ENCODE assay signal across 27 mouse cellular contexts in the genomic region with DNA sequence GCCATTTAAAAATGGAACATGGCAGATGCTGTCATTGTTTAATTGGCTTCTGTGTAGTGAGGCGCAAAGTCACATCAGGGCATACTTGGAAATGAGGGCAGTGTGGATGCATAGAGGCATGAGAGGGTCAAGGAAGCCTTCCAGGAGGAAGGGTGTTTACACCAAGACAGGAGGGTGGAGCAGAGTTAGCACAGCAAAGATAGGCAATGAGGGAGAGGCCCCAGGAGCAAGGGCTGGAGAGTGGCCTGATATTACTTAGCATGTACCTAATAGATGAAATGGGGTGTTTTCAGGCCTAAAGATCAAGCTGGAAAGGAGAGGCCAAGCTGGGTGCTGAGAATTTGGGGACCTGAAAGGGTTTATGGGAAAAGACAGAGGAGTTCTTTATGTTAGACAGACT. TPM values are rescaled to one million over a fixed set of nuclear protein-coding genes. Genes with fewer than 3 reads are reported as not detected.
A peak's percentile ranks its signal among the peaks of the same experiment; 100 is the strongest.
DNase-seq lines count a peak whose midpoint lies in the region; ATAC-seq and TF ChIP-seq lines count a peak whose summit lies in the region.
"Had no signal": no experiment of that assay in that cellular context is flagged by ENCODE, and none has a peak within 500 bp of the region (broad histone marks: within the 10 kb centered on the region; RNA-seq: fewer than 3 reads in every experiment).

No protein-coding gene starts in this region.

- H3K4me2 ChIP-seq in lung, embryonic 15.5 days, result no peak overlapping the region
- H3K4me2 ChIP-seq in liver, embryonic 14.5 days (ENCODE audit: low read depth), result peak overlapping the region; percentile 59
- H3K4me2 ChIP-seq: embryonic facial prominence, embryonic 13.5 days; heart, embryonic 13.5 days; hindbrain, embryonic 13.5 days; limb, embryonic 13.5 days; midbrain, embryonic 15.5 days; neural tube, embryonic 13.5 days had no signal

- TF ChIP-seq CTCF in liver, embryonic 14.5 days (IDR thresholded peaks at IDR 0.05; ENCODE audit: low read depth), result no peak

- H3K9me3 ChIP-seq in heart, embryonic 10.5 days, result no peaks in the 10 kb centered on the region
- H3K9me3 ChIP-seq in lung, embryonic 15.5 days, result no peaks in the 10 kb centered on the region
- H3K9me3 ChIP-seq in liver, embryonic 14.5 days (ENCODE audit: control insufficient read depth, low read length), result no peaks in the 10 kb centered on the region
- H3K9me3 ChIP-seq: embryonic facial prominence, embryonic 13.5 days; heart, embryonic 13.5 days; hindbrain, embryonic 13.5 days; limb, embryonic 13.5 days; midbrain, embryonic 15.5 days; neural tube, embryonic 13.5 days had no signal

- H3K4me1 ChIP-seq in heart, embryonic 10.5 days, result peaks cover 13% of the 10 kb centered on the region
- H3K4me1 ChIP-seq in lung, embryonic 15.5 days, result peaks cover 16% of the 10 kb centered on the region
- peaks cover 22 to 36% of the 10 kb centered on the region in 2 experiments for H3K4me1 ChIP-seq in liver, embryonic 14.5 days (replicated peaks; ENCODE audit: control insufficient read depth in 2 of 2, insufficient read depth in 2 of 2, low read length in 1 of 2)
- H3K4me1 ChIP-seq: hindbrain, embryonic 13.5 days; neural tube, embryonic 13.5 days had no signal

- peak overlapping the region; percentile 6; the same call in 1 of the 2 replicates for H3K27ac ChIP-seq in heart, embryonic 10.5 days
- peak overlapping the region; percentile 87 for H3K27ac ChIP-seq in lung, embryonic 15.5 days
- H3K27ac ChIP-seq in liver, embryonic 14.5 days, result peak overlapping the region; percentile 93
- H3K27ac ChIP-seq: embryonic facial prominence, embryonic 13.5 days; gastrocnemius, adult 2 months; hindbrain, embryonic 13.5 days; midbrain, embryonic 15.5 days; neural tube, embryonic 13.5 days had no signal

- ATAC-seq in lung, embryonic 15.5 days (ENCODE audit: borderline replicate concordance, extremely low read depth, low FRiP score, low TSS enrichment), result no peak
- peak; percentile 95 for ATAC-seq in liver, embryonic 14.5 days (ENCODE audit: insufficient read depth)
- ATAC-seq: activated CD4-positive, CD25-positive, alpha-beta regulatory T cell, adult 4 months; forebrain, embryonic 14.5 days; midbrain, embryonic 15.5 days had no signal

- H3K4me3 ChIP-seq in heart, embryonic 10.5 days, result no peak overlapping the region
- no peak overlapping the region for H3K4me3 ChIP-seq in lung, embryonic 15.5 days
- H3K4me3 ChIP-seq in liver, embryonic 14.5 days (ENCODE audit: insufficient read depth in 1 of 2, low read depth in 2 of 2, low read length in 2 of 2), result peak overlapping the region; percentile 60 to 66
- H3K4me3 ChIP-seq: embryonic facial prominence, embryonic 13.5 days; gastrocnemius, adult 2 months; heart, embryonic 13.5 days; hindbrain, embryonic 13.5 days; limb, embryonic 13.5 days; midbrain, embryonic 15.5 days; myocyte; neural tube, embryonic 13.5 days had no signal

- TF ChIP-seq EP300 in liver, embryonic 14.5 days (IDR thresholded peaks at IDR 0.05; ENCODE audit: low read depth), result no peak

- peaks cover 12% of the 10 kb centered on the region for H3K27me3 ChIP-seq in heart, embryonic 10.5 days (ENCODE audit: insufficient read depth, poor library complexity, severe bottlenecking)
- no peaks in the 10 kb centered on the region for H3K27me3 ChIP-seq in lung, embryonic 15.5 days
- H3K27me3 ChIP-seq in liver, embryonic 14.5 days (ENCODE audit: control insufficient read depth, insufficient read depth, low read length), result no peaks in the 10 kb centered on the region; the same call in 1 of the 2 replicates
- H3K27me3 ChIP-seq: embryonic facial prominence, embryonic 13.5 days; neural tube, embryonic 13.5 days had no signal

- no peak for DNase-seq in heart, embryonic 10.5 days (ENCODE audit: low spot score)
- no peak for DNase-seq in heart, adult 11 months
- no peak for DNase-seq in lung, adult 18-20 months
- peak; percentile 63 for DNase-seq in c-Kit-positive CD71-positive TER-119-positive erythroid progenitor cells, embryonic 14.5 days (ENCODE audit: low spot score)
- DNase-seq in liver, embryonic 14.5 days (ENCODE audit: low read depth in 3 of 3, low spot score in 3 of 3), result peak; percentile 42 to 59 (median 58)
- DNase-seq in ovary, adult 18-20 months (ENCODE audit: low spot score), result no peak
- no peak for DNase-seq in testis, postnatal 14 days (ENCODE audit: low spot score)
- DNase-seq: adrenal gland, adult 8-10 months; cerebellum, adult 8-10 months; cerebellum, postnatal 36 days; embryo, embryonic 11 days; gastrocnemius, adult 2 months; heart, postnatal 36 days; kidney, adult 18-20 months; kidney, postnatal 4 days; layer of hippocampus, adult 9-11 months; lung, postnatal 4 days had no signal

- H3K36me3 ChIP-seq in heart, embryonic 10.5 days, result no peaks in the 10 kb centered on the region
- H3K36me3 ChIP-seq in lung, embryonic 15.5 days, result no peaks in the 10 kb centered on the region
- H3K36me3 ChIP-seq in liver, embryonic 14.5 days (replicated peaks; ENCODE audit: control insufficient read depth, insufficient read depth, low read depth), result no peaks in the 10 kb centered on the region
- H3K36me3 ChIP-seq: embryonic facial prominence, embryonic 13.5 days; heart, embryonic 13.5 days; hindbrain, embryonic 13.5 days; limb, embryonic 13.5 days; midbrain, embryonic 15.5 days; neural tube, embryonic 13.5 days had no signal

- WGBS in heart, embryonic 10.5 days, result 88% methylated on average over 1 of the region's 1 CpGs
- WGBS in lung, embryonic 15.5 days, result 100% methylated on average over 1 of the region's 1 CpGs
- WGBS in liver, embryonic 14.5 days (ENCODE audit: insufficient replicate concordance), result 68% methylated on average over 1 of the region's 1 CpGs

- no peak overlapping the region for H3K9ac ChIP-seq in lung, embryonic 15.5 days
- peak overlapping the region; percentile 68 for H3K9ac ChIP-seq in liver, embryonic 14.5 days (replicated peaks)
- H3K9ac ChIP-seq: embryonic facial prominence, embryonic 13.5 days; heart, embryonic 13.5 days; hindbrain, embryonic 13.5 days; limb, embryonic 13.5 days; midbrain, embryonic 15.5 days; neural tube, embryonic 13.5 days had no signal

RNA-seq across cellular contexts. Expression of gene Slc4a5, which starts 26.4 kb away (rescaled TPM):
- polyA plus RNA-seq in heart, embryonic 10.5 days (2016; fragmentation: Nextera tagmentation; extraction: Ambion mirVana), result 0.57 and 0.68 TPM in 2 replicates
- polyA plus RNA-seq in lung, embryonic 15.5 days (2015; fragmentation: Nextera tagmentation; extraction: Ambion mirVana), result 0.84 and 1.2 TPM in 2 replicates
- 1.1 and 1.4 TPM in 2 replicates for polyA plus RNA-seq in liver, embryonic 14.5 days (2012; rRNA removed)
- 0.52 and 0.73 TPM in 2 replicates for polyA plus RNA-seq in liver, embryonic 14.5 days (2014; fragmentation: Nextera tagmentation; extraction: Ambion mirVana)

Comparison
In these comparisons a context has a peak if more than half of its experiments do, and no peak if none do; other contexts are left out.
1. DNase-seq: peak in c-Kit-positive CD71-positive TER-119-positive erythroid progenitor cells, embryonic 14.5 days (single experiment) and liver, embryonic 14.5 days (3 of 3); none in heart, embryonic 10.5 days (single experiment), heart, adult 11 months (single experiment), lung, adult 18-20 months (0 of 2), ovary, adult 18-20 months (single experiment) and testis, postnatal 14 days (single experiment).
2. H3K27ac ChIP-seq: peak in every context shown above with its lines; median percentile 93 in liver, embryonic 14.5 days; 87 in lung, embryonic 15.5 days; 6 in heart, embryonic 10.5 days.
3. H3K4me3 ChIP-seq: peak in liver, embryonic 14.5 days (2 of 2); none in heart, embryonic 10.5 days (single experiment) and lung, embryonic 15.5 days (single experiment).